Mouse (Mus musculus) kidney, adult 9 months (tissue): ENCODE results near the gene Madcam1.

Experiments used
- DNase-seq: peaks from one replicate; pipeline ENCODE4 v3.0.0; 2022

Madcam1 gene

DNA sequence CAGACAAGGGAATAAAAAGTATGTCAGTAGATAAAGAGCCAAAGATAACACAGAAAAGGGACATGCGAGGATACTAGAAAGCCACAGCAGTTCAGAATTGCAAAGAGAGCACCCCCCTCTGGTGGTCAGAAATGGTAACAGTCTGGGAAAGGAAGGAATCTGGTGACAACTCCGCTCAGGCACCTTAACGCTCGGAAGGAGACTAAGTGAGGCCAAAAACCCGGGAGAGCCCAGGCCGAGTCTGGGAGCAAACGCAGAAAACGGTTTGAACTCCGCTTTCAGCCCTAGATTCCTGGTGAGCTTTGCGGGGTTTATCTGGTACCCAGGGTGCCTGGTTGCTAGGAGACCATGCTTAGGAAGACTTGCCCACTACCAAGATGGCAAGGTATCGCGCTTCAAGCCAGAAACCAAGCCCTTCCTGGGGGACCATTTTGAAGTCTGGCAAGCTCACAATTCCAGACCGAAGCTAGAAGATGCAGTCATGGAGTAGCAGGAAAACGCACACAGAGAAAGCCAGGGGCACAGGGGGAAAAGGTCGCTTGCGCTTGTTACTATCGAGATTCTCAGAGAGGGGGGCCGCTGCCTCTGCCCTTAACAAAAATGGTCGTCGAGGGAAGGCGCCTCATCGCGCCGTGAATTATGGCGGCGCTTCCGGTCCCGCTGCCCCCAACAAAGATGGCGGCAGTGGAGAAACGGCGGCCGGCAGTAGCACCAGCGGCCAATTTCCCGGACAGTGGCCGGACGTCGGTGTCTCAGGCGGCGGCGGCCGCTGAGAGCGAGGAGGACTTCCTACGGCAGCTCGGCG, 4.6 kb downstream of the Madcam1 start, which contains the start of gene Tpgs1:
Gene Tpgs1 (plus strand): TSS at position 599 of the 805 bp plus-strand sequence.
- DNase-seq, result peak; percentile 95

DNA sequence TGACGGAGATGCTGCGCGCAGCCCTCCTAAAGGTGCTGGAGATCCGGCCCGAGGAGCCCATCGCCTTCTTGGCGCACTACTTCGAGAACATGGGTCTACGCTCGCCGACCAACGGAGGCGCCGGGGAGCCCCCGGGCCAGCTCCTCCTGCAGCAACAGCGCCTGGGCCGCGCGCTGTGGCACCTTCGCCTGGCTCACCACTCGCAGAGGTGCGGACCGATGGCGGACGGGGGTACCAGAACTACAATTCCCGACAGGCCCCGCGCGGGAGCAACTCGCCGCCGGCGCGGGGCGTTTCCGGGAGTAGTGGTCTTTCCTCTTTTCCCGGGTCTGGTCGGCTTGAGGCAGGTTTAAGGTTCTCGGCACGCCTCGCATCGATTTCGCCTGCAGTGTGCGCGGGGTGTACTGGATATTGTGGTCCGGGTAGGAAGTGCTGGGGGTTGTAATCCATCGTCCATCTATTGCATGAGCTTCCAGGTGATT, 5.3 kb downstream of the Madcam1 start:
- peak; percentile 71 for DNase-seq

GRCm38 (mm10) chr10:79670071-79670888, 5.9 kb downstream of the Madcam1 start:
- no peak for DNase-seq

DNA sequence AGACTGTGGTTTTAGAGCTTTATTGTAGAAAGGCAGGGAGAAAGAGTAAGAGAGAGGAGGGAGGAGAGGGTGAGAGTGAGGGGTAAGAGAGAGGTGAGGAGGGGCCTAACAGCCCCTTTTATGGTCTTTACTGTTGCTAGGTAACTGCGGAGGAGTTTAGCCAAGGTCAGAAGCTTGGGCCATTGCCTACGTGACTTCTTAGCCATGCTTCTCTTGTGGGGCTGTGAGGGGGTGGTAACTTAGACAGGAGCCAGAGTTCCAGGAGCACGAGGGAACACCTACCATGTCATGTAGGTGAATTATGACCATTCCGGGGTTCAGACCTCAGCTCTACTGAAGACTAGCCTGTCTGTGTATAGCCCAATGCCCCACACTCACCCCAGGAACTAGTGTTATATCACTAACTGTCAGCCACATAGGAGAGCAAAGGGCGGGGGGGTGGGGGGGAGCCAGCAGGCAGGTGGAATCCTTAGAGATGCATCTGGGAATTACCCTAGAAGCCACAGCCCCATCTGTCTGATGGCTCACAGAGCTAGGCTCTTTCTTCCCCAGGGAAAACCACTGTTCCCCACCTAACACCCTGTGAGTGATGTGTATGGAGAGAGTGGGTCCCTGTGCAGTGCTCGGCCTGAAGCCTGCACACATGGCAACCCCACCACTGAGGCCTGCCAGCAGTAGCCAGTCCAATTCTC, 7.2 kb downstream of the Madcam1 start:
- DNase-seq, result no peak

DNA sequence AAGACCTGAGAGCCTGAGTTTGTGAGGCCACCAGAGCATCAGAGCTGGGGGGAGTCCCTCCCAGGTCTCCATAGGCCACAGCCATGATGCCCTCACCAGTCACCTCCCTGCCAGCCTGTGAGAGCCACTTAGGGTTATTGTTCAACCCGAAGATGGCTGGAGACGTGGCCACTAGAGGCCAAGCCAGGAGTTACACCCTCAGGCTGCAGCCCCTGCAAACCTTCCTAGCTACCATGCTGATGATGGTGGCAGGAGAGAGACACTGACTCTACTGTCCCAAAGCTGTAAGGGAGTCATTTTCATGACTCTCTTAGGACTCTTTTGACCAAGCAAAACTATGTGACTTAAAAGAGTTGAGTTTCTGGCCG, 7.7 kb downstream of the Madcam1 start:
- no peak for DNase-seq

DNA sequence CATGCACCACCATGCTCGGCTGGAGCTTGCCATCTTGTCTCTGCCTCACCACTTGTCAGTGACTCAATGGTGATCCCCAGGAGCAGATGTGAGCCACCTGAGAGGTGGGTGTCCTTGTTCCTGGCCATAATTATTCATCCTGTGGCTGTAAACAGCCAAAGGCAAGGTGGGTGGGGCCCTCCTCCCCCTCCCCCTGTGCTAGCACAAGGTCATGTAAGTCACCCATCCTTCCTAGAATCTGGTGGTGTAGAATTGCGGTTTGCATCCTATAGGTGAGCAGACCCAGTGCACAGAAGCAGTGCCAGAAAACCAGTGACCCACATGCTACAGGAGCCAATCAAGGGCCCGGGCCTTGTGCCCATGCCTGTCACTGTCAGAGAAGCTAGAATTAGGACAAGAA, 8.7 kb downstream of the Madcam1 start:
- no peak for DNase-seq

- no peak for DNase-seq
Measured at GRCm38 (mm10) chr10:79675346-79676035, 11.1 kb downstream of the Madcam1 start.

DNA sequence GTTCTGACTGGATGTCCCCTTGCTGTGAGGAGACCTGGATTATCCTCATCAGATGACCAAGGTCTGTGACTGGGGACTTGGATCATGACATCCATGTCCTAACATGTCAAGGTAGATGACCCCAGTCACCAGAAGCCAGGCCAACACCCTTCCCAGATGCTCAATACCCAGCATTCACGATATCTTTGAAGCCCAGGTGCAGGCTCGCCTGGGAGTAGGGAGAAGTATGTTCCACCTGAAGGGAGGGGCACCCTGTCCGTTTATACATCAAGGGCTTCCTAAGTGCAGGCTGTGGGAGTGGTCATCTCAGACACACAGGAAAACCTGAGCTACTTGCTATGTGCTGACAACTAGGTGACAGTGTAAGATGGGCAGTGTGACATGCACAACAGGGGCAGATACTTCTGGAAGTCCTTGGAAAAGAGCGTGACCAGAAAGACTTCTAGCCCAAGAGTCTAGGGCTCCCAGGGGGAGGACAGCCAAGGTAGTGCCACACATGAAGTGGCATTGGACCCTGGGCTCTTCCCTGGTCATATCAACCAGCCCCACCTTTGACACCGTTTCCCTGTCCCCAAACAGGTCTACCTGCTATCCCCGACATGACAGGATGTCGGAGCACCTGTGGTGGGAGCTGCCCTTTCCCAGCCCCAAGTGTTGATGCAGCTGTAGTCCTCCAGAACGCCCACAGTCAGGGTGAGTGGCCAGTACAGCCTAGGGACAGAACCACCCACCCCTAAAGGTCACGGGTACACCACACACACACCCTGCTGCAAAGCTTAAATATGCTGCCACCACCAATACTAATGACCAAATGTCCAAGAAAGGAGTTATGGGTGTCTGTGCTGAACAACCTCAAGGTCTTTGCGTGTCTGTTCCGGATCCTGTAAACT, 16.5 kb downstream of the Madcam1 start:
- no peak for DNase-seq

- DNase-seq, result peak; percentile 100
Measured at GRCm38 (mm10) chr10:79681591-79682245, 17.4 kb downstream of the Madcam1 start, which contains the start of gene Cdc34. Gene Cdc34, plus strand, starts transcription at chr10:79682195.

DNA sequence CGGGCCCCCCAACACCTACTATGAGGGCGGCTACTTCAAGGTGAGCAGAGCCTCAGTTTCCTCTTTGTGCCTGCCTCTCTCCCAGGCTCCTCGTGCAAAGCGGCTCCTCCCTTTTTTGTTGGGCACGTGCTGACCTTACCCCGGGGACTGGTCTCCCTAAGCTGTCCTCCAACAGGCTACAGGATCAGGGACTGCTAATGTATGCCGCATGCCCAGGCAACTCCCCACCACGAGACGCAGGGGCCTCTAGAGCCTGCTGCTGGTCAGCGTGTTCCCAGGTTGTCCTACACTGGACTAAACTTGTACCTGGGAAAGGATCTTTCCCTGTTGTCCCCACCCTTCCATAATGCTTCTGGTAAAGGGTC, 18.2 kb downstream of the Madcam1 start:
- peak; percentile 46 for DNase-seq

- DNase-seq, result peak; percentile 83
Measured at GRCm38 (mm10) chr10:79682916-79683582, 18.7 kb downstream of the Madcam1 start.

GRCm38 (mm10) chr10:79683726-79684640, 19.6 kb downstream of the Madcam1 start:
- no peak for DNase-seq

- DNase-seq, result no peak
Measured at GRCm38 (mm10) chr10:79684770-79685600, 20.6 kb downstream of the Madcam1 start.

GRCm38 (mm10) chr10:79686219-79686618, 21.9 kb downstream of the Madcam1 start:
- DNase-seq, result no peak

- no peak for DNase-seq
Measured at GRCm38 (mm10) chr10:79686691-79687090, 22.3 kb downstream of the Madcam1 start.

DNA sequence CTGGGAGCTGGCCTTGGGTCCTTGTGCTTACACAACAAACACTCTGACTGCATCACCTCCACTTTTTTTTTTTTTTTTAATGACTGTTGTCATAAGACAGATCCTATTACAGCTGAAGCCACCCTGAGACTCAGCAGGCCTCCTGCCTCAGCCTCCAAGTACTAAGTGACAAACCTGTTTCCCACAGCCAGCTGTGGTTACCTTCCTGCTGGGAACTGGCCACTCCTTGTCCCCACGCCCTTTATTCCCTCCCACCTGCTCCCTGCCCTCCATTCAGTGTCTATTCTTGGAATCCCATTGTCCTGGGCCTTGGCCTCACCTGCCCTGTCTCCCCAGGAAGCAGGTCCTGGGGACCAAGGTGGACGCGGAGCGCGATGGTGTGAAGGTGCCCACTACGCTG, 23.2 kb downstream of the Madcam1 start:
- DNase-seq, result no peak

DNA sequence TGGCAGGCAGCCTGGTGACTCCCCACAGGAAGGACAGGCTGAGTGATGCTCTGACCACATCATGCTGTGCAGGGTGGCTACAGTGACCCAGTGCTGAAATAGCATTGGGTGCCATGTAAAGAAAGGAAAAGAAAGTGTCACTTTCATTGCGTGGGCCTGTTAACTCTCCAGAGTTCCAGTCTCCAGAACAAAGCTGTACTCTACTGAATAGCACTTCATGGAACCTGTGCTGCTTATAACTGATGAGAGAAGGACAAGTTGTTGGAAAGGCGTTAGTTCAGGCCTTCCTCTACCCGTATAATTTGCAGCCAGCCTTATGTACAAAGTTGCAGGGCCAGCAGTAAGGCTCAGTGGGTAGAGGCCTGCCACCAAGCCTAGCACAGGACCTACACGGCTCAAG, 24.4 kb downstream of the Madcam1 start, which contains the start of gene Gzmm:
Gene Gzmm (plus strand): TSS at position 301 of the 400 bp plus-strand sequence.
- DNase-seq, result no peak

DNA sequence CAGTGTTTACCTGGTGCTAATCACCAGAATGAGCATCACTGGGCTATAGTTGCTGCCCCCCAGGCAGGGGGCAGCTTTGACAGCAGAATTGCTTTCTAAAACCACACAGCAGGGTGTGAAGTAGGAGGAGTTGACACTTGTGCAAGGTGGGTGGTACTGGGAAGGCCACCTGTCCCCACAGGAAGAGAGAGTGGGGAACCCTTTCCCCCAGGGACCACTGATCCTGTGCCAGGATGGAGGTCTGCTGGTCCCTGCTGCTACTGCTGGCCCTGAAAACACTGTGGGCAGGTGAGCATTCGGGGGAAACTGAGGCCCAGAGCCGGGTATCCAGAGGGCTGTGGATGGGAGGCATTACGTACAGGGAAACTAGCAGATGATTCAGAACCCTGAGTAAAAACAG, 24.8 kb downstream of the Madcam1 start:
- no peak for DNase-seq
